Mouse (Mus musculus): ENCODE measurements around the gene Gm10220. TPM values are rescaled to one million over a fixed set of nuclear protein-coding genes. Genes with fewer than 3 reads are reported as not detected.
"Not testable (repeated sequence)": the region's sequence is repeated elsewhere in the genome, so short reads cannot be mapped to it uniquely, and the experiment has no call there.

Gm10220 gene
- polyA plus RNA-seq, 1 experiment = not detected

DNA sequence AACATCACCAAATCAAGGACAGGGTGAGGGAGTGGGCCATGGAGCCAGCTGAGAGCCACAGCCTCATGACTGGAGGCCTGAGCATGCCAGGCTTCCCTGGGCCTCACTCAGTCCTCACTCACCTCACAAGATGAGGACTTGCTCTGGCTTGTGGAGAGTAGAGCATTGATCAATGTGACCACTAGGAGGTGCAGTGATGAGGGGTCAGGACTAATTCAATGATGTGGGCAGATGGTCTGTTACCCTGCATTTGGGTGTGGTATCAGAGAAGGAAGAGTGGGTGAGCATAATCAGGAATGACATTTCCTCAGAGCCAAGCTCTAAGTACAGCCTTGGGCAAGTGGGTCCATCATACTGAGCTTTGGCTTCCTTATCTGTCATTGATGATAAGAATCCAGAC is 42.2 kb downstream of the Gm10220 start:
- H3K4me1 ChIP-seq (ENCODE audit: control insufficient read depth, insufficient read depth, low read length); H3K27me3 ChIP-seq (ENCODE audit: control insufficient read depth, insufficient read depth, low read length, poor library complexity, severe bottlenecking); H3K9me3 ChIP-seq (replicated peaks; ENCODE audit: control insufficient read depth, insufficient read depth, low read length, poor library complexity, severe bottlenecking); H3K36me3 ChIP-seq (ENCODE audit: control insufficient read depth, insufficient read depth, low read length, poor library complexity, severe bottlenecking); H3K4me3 ChIP-seq (ENCODE audit: low read depth, low read length); H3K27ac ChIP-seq (ENCODE audit: insufficient read depth, low read length); H3K9ac ChIP-seq (ENCODE audit: low read depth, poor library complexity, severe bottlenecking): not testable (repeated sequence)

GRCm38 (mm10) chr5:26070716-26071115 is 50.5 kb downstream of the Gm10220 start:
- Histone ChIP-seq H3K27me3 (ENCODE audit: control insufficient read depth, insufficient read depth, low read length, poor library complexity, severe bottlenecking) (no peaks in the 10 kb centered on the region), H3K4me3 (ENCODE audit: low read depth, low read length) (peak overlapping the region; percentile 10; the same call in 1 of the 2 replicates), H3K36me3 (ENCODE audit: control insufficient read depth, insufficient read depth, low read length, poor library complexity, severe bottlenecking) (no peaks in the 10 kb centered on the region), H3K9me3 (replicated peaks; ENCODE audit: control insufficient read depth, insufficient read depth, low read length, poor library complexity, severe bottlenecking) (no peaks in the 10 kb centered on the region), H3K27ac (ENCODE audit: insufficient read depth, low read length) (no peak overlapping the region), H3K4me1 (ENCODE audit: control insufficient read depth, insufficient read depth, low read length) (no peaks in the 10 kb centered on the region), H3K9ac (ENCODE audit: low read depth, poor library complexity, severe bottlenecking) (no peak overlapping the region)
- TF ChIP-seq CTCF (IDR thresholded peaks at IDR 0.05; ENCODE audit: low read depth, low read length) (peak; percentile 37), POLR2A (IDR thresholded peaks at IDR 0.05; ENCODE audit: insufficient read depth, low read length) (no peak), EP300 (IDR thresholded peaks at IDR 0.05; ENCODE audit: insufficient read depth, low read depth, low read length) (no peak)

Other genes starting within 250 kb of the Gm10220 start
- gene Gm21663, start 179.0 kb downstream of the Gm10220 start, polyA plus RNA-seq (2011; ENCODE audit: insufficient read depth, insufficient read length, low read depth, missing spikeins) = not detected in 2 replicates
- not detected in 2 replicates for gene Gm21671, start 167.0 kb downstream of the Gm10220 start, polyA plus RNA-seq (2011; ENCODE audit: insufficient read depth, insufficient read length, low read depth, missing spikeins)
- gene Gm21680, start 148.8 kb downstream of the Gm10220 start, polyA plus RNA-seq (2011; ENCODE audit: insufficient read depth, insufficient read length, low read depth, missing spikeins) = not detected in 2 replicates
- gene Gm21698, start 132.8 kb downstream of the Gm10220 start, polyA plus RNA-seq (2011; ENCODE audit: insufficient read depth, insufficient read length, low read depth, missing spikeins) = not detected in 2 replicates
- not detected in 2 replicates for gene Gm1979, start 116.6 kb downstream of the Gm10220 start, polyA plus RNA-seq (2011; ENCODE audit: insufficient read depth, insufficient read length, low read depth, missing spikeins)
- not detected in 2 replicates for gene Gm5862, start 98.5 kb downstream of the Gm10220 start, polyA plus RNA-seq (2011; ENCODE audit: insufficient read depth, insufficient read length, low read depth, missing spikeins)
- not detected in 2 replicates for gene Speer4a, start 81.9 kb downstream of the Gm10220 start, polyA plus RNA-seq (2011; ENCODE audit: insufficient read depth, insufficient read length, low read depth, missing spikeins)
- not detected in 2 replicates for gene Gm7347, start 62.8 kb downstream of the Gm10220 start, polyA plus RNA-seq (2011; ENCODE audit: insufficient read depth, insufficient read length, low read depth, missing spikeins)
- gene Gm10471, start 32.1 kb downstream of the Gm10220 start, polyA plus RNA-seq (2011; ENCODE audit: insufficient read depth, insufficient read length, low read depth, missing spikeins) = not detected in 2 replicates
- not detected in 2 replicates for gene 5031410I06Rik, start 16.1 kb downstream of the Gm10220 start, polyA plus RNA-seq (2011; ENCODE audit: insufficient read depth, insufficient read length, low read depth, missing spikeins)
- gene Gm7361, start 136.3 kb upstream of the Gm10220 start, polyA plus RNA-seq (2011; ENCODE audit: insufficient read depth, insufficient read length, low read depth, missing spikeins) = not detected in 2 replicates